ENCODE assay signal across 15 mouse cellular contexts in genomic region chr6:98992772-98993147, GRCm38 (mm10).
DNase-seq lines count a peak whose midpoint lies in the region; ATAC-seq and TF ChIP-seq lines count a peak whose summit lies in the region.
"Had no signal": no experiment of that assay in that cellular context is flagged by ENCODE, and none has a peak within 500 bp of the region (broad histone marks: within the 10 kb centered on the region; RNA-seq: fewer than 3 reads in every experiment).

No protein-coding gene starts in this region.

- ATAC-seq in heart, embryonic 11.5 days (replicated peaks; ENCODE audit: insufficient number of reproducible peaks, low FRiP score, low TSS enrichment) = no peak
- ATAC-seq in activated CD4-positive, CD25-positive, alpha-beta regulatory T cell, adult 4 months = peak; percentile 89
- no peak for ATAC-seq in cerebellum, adult (ENCODE audit: insufficient number of reproducible peaks, low FRiP score, low TSS enrichment)
- ATAC-seq: forebrain, embryonic 15.5 days had no signal

- H3K36me3 ChIP-seq in heart, embryonic 11.5 days (ENCODE audit: control insufficient read depth, insufficient read depth, low read length) = no peaks in the 10 kb centered on the region
- H3K36me3 ChIP-seq in testis, adult 2 months (ENCODE audit: control insufficient read depth, insufficient read depth, low read length) = no peaks in the 10 kb centered on the region
- peaks cover 4% of the 10 kb centered on the region; the same call in 1 of the 2 replicates for H3K36me3 ChIP-seq in splenic B cell, adult 2 months (ENCODE audit: control insufficient read depth, insufficient read depth, low read length, poor library complexity, severe bottlenecking)
- H3K36me3 ChIP-seq: embryonic facial prominence, embryonic 15.5 days; forebrain, embryonic 15.5 days; limb, embryonic 12.5 days had no signal

- peaks cover 50% of the 10 kb centered on the region for H3K4me1 ChIP-seq in heart, embryonic 11.5 days (ENCODE audit: control insufficient read depth, insufficient read depth, low read length)
- H3K4me1 ChIP-seq in testis, adult 2 months (ENCODE audit: control insufficient read depth, insufficient read depth, low read length) = no peaks in the 10 kb centered on the region

- H3K4me2 ChIP-seq in heart, embryonic 11.5 days = no peak overlapping the region
- H3K4me2 ChIP-seq: embryonic facial prominence, embryonic 15.5 days; forebrain, embryonic 15.5 days; limb, embryonic 12.5 days; midbrain, embryonic 11.5 days had no signal

- 48% methylated on average over 7 of the region's 7 CpGs for WGBS in heart, embryonic 11.5 days (ENCODE audit: insufficient replicate concordance)

- no peaks in the 10 kb centered on the region for H3K27me3 ChIP-seq in heart, embryonic 11.5 days (ENCODE audit: control insufficient read depth, insufficient read depth, low read length)
- no peaks in the 10 kb centered on the region for H3K27me3 ChIP-seq in testis, adult 2 months (ENCODE audit: control insufficient read depth, insufficient read depth, low read length)
- no peaks in the 10 kb centered on the region for H3K27me3 ChIP-seq in splenic B cell, adult 2 months (ENCODE audit: control insufficient read depth, insufficient read depth, low read length, poor library complexity, severe bottlenecking)
- H3K27me3 ChIP-seq: embryonic facial prominence, embryonic 15.5 days; forebrain, embryonic 15.5 days had no signal

- H3K27ac ChIP-seq in heart, embryonic 11.5 days (ENCODE audit: low read depth, low read length) = peak overlapping the region; percentile 64
- H3K27ac ChIP-seq in testis, adult 2 months (ENCODE audit: control insufficient read depth, insufficient read depth, low read depth, low read length) = peak overlapping the region; percentile 23; the same call in 1 of the 2 replicates
- H3K27ac ChIP-seq: embryonic facial prominence, embryonic 15.5 days; forebrain, embryonic 15.5 days; limb, embryonic 12.5 days; stomach, postnatal 0 days had no signal

- no peak for TF ChIP-seq POLR2A in testis, adult 2 months (IDR thresholded peaks at IDR 0.05; ENCODE audit: control insufficient read depth, low read depth, low read length)

- no peak overlapping the region for H3K9ac ChIP-seq in heart, embryonic 11.5 days (ENCODE audit: low read depth, low read length)
- H3K9ac ChIP-seq: embryonic facial prominence, embryonic 15.5 days; forebrain, embryonic 15.5 days; limb, embryonic 12.5 days had no signal

- H3K4me3 ChIP-seq in heart, embryonic 11.5 days (ENCODE audit: low read depth, low read length) = no peak overlapping the region
- H3K4me3 ChIP-seq in testis, adult 2 months (ENCODE audit: control insufficient read depth, low read depth, low read length) = no peak overlapping the region
- H3K4me3 ChIP-seq: embryonic facial prominence, embryonic 15.5 days; forebrain, embryonic 15.5 days; limb, embryonic 12.5 days had no signal

- no peaks in the 10 kb centered on the region for H3K9me3 ChIP-seq in heart, embryonic 11.5 days (replicated peaks; ENCODE audit: control insufficient read depth, low read length)
- H3K9me3 ChIP-seq: embryonic facial prominence, embryonic 15.5 days; forebrain, embryonic 15.5 days; limb, embryonic 12.5 days had no signal

- TF ChIP-seq CTCF in testis, adult 2 months (IDR thresholded peaks at IDR 0.05; ENCODE audit: control insufficient read depth, insufficient read depth, insufficient replicate concordance, low read depth, low read length) = no peak

- DNase-seq in heart, postnatal 10 days = no peak
- DNase-seq in testis, postnatal 10 days (ENCODE audit: low spot score) = no peak
- peak; percentile 64 for DNase-seq in splenic B cell, adult 2 months (ENCODE audit: low read depth, low spot score)
- DNase-seq in spleen, postnatal 14 days (ENCODE audit: low spot score in 2 of 2) = no peak
- DNase-seq: kidney, postnatal 25 days; lung, adult 18-20 months had no signal

- intact Hi-C loops in heart, postnatal 10 days (cut with DNase I) = no loop called here
